Mouse (Mus musculus) spleen, adult 2 months (tissue): ENCODE results near the gene Mpped2.

Experiments used
- CTCF ChIP-seq: fragments of 200-500 bp; IDR thresholded peaks from 2 replicates; pipeline ENCODE4 v1.5.1; 2011; ENCODE audit warnings: mild to moderate bottlenecking, inconsistent platforms; ENCODE audit not compliant: insufficient read depth, insufficient read length, insufficient replicate concordance; ENCODE audit errors: extremely low read depth
- POLR2A ChIP-seq: fragments of 200-500 bp; IDR thresholded peaks from 2 replicates; pipeline ENCODE4 v1.6.1; 2011; ENCODE audit warnings: low read depth, low read length, inconsistent platforms

DNA sequence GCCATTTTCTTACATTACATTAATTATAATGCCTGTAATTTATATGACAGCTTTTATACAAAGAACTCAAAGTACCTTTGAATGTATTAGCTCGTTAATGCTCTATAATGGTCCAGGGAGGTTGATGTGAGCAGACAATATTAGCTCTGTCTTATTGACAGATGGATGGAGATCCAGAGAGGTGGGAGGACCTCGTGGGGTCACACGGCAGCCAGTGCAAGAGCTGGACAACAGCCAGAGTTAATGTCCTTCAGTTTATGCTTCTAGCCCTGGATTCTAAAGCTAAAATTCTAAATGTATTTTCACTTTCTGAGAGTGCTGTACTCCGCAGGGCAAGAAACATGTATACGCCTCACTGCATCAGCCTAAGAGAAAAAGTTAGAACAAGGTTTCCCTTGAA, 61.6 kb downstream of the Mpped2 start:
- TF ChIP-seq POLR2A (no peak), CTCF (no peak)
